Mouse (Mus musculus) hindbrain, embryonic 11.5 days (tissue): ENCODE results near the gene Olfr1026. TPM values are rescaled to one million over a fixed set of nuclear protein-coding genes. Genes with fewer than 3 reads are reported as not detected.

ENCODE experiments used
- ATAC-seq: fragments of 200-750 bp; cut with Nextera tagmentation; 2 replicates; pipeline ENCODE4 v1.8.0; 2017; ENCODE audit warnings: mild to moderate bottlenecking, moderate TSS enrichment, moderate library complexity; ENCODE audit not compliant: low FRiP score
- DNase-seq: peaks from one replicate; pipeline ENCODE4 v3.0.0-alpha.2; 2015; ENCODE audit warnings: low spot score
- H3K27ac ChIP-seq: fragments of 300-500 bp; sonication (generic); 2 replicates; pipeline ENCODE4 v1.5.1; 2014; ENCODE audit warnings: mild to moderate bottlenecking, low read depth, low read length
- H3K27me3 ChIP-seq: fragments of 300-500 bp; sonication (generic); 2 replicates; pipeline ENCODE4 v1.6.1; 2014; ENCODE audit warnings: mild to moderate bottlenecking, low read length, moderate library complexity, mixed read lengths; ENCODE audit not compliant: control insufficient read depth, insufficient read depth
- H3K36me3 ChIP-seq: fragments of 300-500 bp; sonication (generic); 2 replicates; pipeline ENCODE4 v1.6.1; 2014; ENCODE audit warnings: mild to moderate bottlenecking, low read length, moderate library complexity, mixed read lengths; ENCODE audit not compliant: control insufficient read depth, insufficient read depth
- H3K4me1 ChIP-seq: fragments of 300-500 bp; sonication (generic); replicated peaks from 2 replicates; pipeline ENCODE4 v1.6.1; 2014; ENCODE audit warnings: low read length, mixed read lengths; ENCODE audit not compliant: control insufficient read depth, insufficient read depth
- H3K4me2 ChIP-seq: fragments of 300-500 bp; sonication (generic); replicated peaks from 2 replicates; pipeline ENCODE4 v1.6.1; 2014; ENCODE audit warnings: mild to moderate bottlenecking, low read depth, low read length
- H3K4me3 ChIP-seq: fragments of 300-500 bp; sonication (generic); 2 replicates; pipeline ENCODE4 v1.5.1; 2014; ENCODE audit warnings: low read depth, low read length
- H3K9ac ChIP-seq: fragments of 300-500 bp; sonication (generic); 2 replicates; pipeline ENCODE4 v1.6.1; 2014; ENCODE audit warnings: low read depth, low read length
- H3K9me3 ChIP-seq: fragments of 300-500 bp; sonication (generic); 2 replicates; pipeline ENCODE4 v1.6.1; 2016; ENCODE audit warnings: low read length; ENCODE audit not compliant: control insufficient read depth
- WGBS: fragments of 180-500 bp; shearing (Covaris S2); extraction: QIAGEN DNeasy Blood & Tissue Kit; methylation state at CpG from one replicate; pipeline ENCODE4 v1.1.7; 2014; 5-methylcytosine and 5-hydroxymethylcytosine counted together
- polyA plus RNA-seq: library from polyadenylated mRNA; unstranded; fragments of >200 nt; fragmentation: Nextera tagmentation; extraction: Ambion mirVana; gene quantifications from 2 replicates; pipeline ENCODE4 v1.2.1, GENCODE M21; 2014

Gene Olfr1026
- not detected in 2 replicates for polyA plus RNA-seq

GRCm38 (mm10) chr2:85921258-85921657, at the start of gene Olfr1026:
Gene Olfr1026, plus strand, starts transcription at chr2:85921558.
- DNase-seq (no peak), ATAC-seq (no peak)
- 94% methylated on average over 3 of the region's 3 CpGs for WGBS
- H3K4me1 ChIP-seq: no peaks in the 10 kb centered on the region
- H3K4me3 ChIP-seq: no peak within 1 kb of the TSS
- no peaks in the 10 kb centered on the region for H3K27me3 ChIP-seq
- H3K27ac ChIP-seq: no peak within 1 kb of the TSS
- no peaks in the 10 kb centered on the region for H3K36me3 ChIP-seq
- H3K4me2 ChIP-seq: no peak within 1 kb of the TSS
- H3K9ac ChIP-seq: no peak within 1 kb of the TSS
- no peaks in the 10 kb centered on the region for H3K9me3 ChIP-seq

DNA sequence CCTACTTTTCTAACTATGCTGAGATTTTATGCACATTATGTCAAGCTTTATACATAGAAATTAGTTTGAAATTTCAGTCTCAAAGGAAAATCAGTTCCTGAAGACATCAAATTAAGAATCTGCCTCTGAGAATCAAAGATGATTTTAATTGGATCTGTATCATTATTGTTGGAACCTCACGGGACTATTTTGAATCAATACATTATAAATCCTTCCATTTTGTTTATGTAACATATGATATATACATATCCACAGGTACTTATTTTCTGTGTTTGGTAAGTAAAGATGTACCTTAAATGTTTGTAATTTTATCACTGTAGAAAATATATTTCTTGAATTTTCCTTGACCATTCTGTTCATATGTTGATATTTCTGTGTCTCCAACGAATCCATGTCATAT, 36.0 kb upstream of the Olfr1026 start, which contains the start of gene Olfr1023:
Gene Olfr1023 (plus strand): TSS at position 301 of the 400 bp plus-strand sequence.
- no peak within 1 kb of the TSS for H3K27ac ChIP-seq
- no peak within 1 kb of the TSS for H3K4me3 ChIP-seq
- no peak for ATAC-seq
- no peaks in the 10 kb centered on the region for H3K36me3 ChIP-seq
- WGBS: 83% methylated on average over 2 of the region's 2 CpGs
- no peaks in the 10 kb centered on the region for H3K27me3 ChIP-seq
- H3K4me2 ChIP-seq: no peak within 1 kb of the TSS
- H3K4me1 ChIP-seq: no peaks in the 10 kb centered on the region
- H3K9me3 ChIP-seq: no peaks in the 10 kb centered on the region
- no peak for DNase-seq
- H3K9ac ChIP-seq: no peak within 1 kb of the TSS

- no peaks in the 10 kb centered on the region for H3K27me3 ChIP-seq
- 90% methylated on average over 3 of the region's 3 CpGs for WGBS
- H3K9ac ChIP-seq: no peak within 1 kb of the TSS
- H3K4me2 ChIP-seq: no peak within 1 kb of the TSS
- ATAC-seq (no peak), DNase-seq (no peak)
- no peaks in the 10 kb centered on the region for H3K9me3 ChIP-seq
- H3K4me1 ChIP-seq: no peaks in the 10 kb centered on the region
- H3K27ac ChIP-seq: no peak within 1 kb of the TSS
- no peak within 1 kb of the TSS for H3K4me3 ChIP-seq
- no peaks in the 10 kb centered on the region for H3K36me3 ChIP-seq
Observed at GRCm38 (mm10) chr2:85904952-85905351, 16.4 kb upstream of the Olfr1026 start, which contains the start of gene Olfr1024. Gene Olfr1024, minus strand, starts transcription at chr2:85905052.

- no peaks in the 10 kb centered on the region for H3K27me3 ChIP-seq
- H3K9me3 ChIP-seq: no peaks in the 10 kb centered on the region
- no peak overlapping the region for H3K9ac ChIP-seq
- no peak overlapping the region for H3K4me2 ChIP-seq
- DNase-seq (no peak), ATAC-seq (no peak)
- H3K4me3 ChIP-seq: no peak overlapping the region
- H3K4me1 ChIP-seq: no peaks in the 10 kb centered on the region
- no peak overlapping the region for H3K27ac ChIP-seq
- H3K36me3 ChIP-seq: no peaks in the 10 kb centered on the region
Observed at GRCm38 (mm10) chr2:85913197-85913596, 8.2 kb upstream of the Olfr1026 start.

- Histone ChIP-seq H3K9me3 (no peaks in the 10 kb centered on the region), H3K9ac (no peak within 1 kb of the TSS), H3K27ac (no peak within 1 kb of the TSS), H3K4me1 (no peaks in the 10 kb centered on the region), H3K4me2 (no peak within 1 kb of the TSS), H3K36me3 (no peaks in the 10 kb centered on the region), H3K27me3 (no peaks in the 10 kb centered on the region), H3K4me3 (no peak within 1 kb of the TSS)
- DNase-seq (no peak), ATAC-seq (no peak)
- WGBS: 61% methylated on average over 1 of the region's 1 CpGs
Observed at GRCm38 (mm10) chr2:85914893-85915292, 6.5 kb upstream of the Olfr1026 start, which contains the start of gene Olfr1025-ps1. Gene Olfr1025-ps1, plus strand, starts transcription at chr2:85915193.

DNA sequence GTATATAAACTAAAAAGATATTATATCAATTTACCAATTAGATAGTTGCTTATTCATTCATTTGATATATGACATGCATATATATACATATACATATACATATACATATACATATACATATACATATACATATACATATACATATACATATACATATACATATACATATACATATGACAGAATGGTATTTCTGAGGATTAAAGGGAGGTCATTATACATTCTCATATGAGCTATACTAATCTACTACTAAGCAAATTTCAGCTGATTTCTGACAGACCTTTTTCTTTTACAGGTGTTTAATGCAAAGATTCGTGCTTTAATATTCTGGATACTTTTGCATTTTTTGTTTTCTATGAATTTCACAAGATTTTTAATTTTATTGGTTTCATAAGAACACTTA, 28.8 kb downstream of the Olfr1026 start, which contains the start of gene Olfr1028:
Gene Olfr1028 (plus strand): TSS at position 301 of the 400 bp plus-strand sequence.
- Histone ChIP-seq H3K4me3 (no peak within 1 kb of the TSS), H3K4me1 (no peaks in the 10 kb centered on the region), H3K36me3 (no peaks in the 10 kb centered on the region), H3K4me2 (no peak within 1 kb of the TSS), H3K27me3 (no peaks in the 10 kb centered on the region), H3K9ac (no peak within 1 kb of the TSS), H3K27ac (no peak within 1 kb of the TSS), H3K9me3 (no peaks in the 10 kb centered on the region)
- ATAC-seq (no peak), DNase-seq (no peak)
- WGBS: 85% methylated on average over 1 of the region's 1 CpGs

GRCm38 (mm10) chr2:85973595-85973994, 52.2 kb downstream of the Olfr1026 start, which contains the start of gene Olfr1029:
Gene Olfr1029, plus strand, starts transcription at chr2:85973895.
- Histone ChIP-seq H3K9me3 (no peaks in the 10 kb centered on the region), H3K9ac (no peak within 1 kb of the TSS), H3K4me2 (no peak within 1 kb of the TSS), H3K27me3 (no peaks in the 10 kb centered on the region), H3K4me1 (no peaks in the 10 kb centered on the region), H3K27ac (no peak within 1 kb of the TSS), H3K36me3 (no peaks in the 10 kb centered on the region), H3K4me3 (no peak within 1 kb of the TSS)
- ATAC-seq (no peak), DNase-seq (no peak)
- 91% methylated on average over 2 of the region's 2 CpGs for WGBS

Other genes with a start within 250 kb of the Olfr1026 start
- not detected in 2 replicates for gene Olfr1006, start 242.8 kb upstream of the Olfr1026 start, polyA plus RNA-seq
- not detected in 2 replicates for gene Olfr1008, start 232.1 kb upstream of the Olfr1026 start, polyA plus RNA-seq
- not detected in 2 replicates for gene Olfr1009, start 206.1 kb upstream of the Olfr1026 start, polyA plus RNA-seq
- not detected in 2 replicates for gene Olfr1012, start 158.8 kb upstream of the Olfr1026 start, polyA plus RNA-seq
- not detected in 2 replicates for gene Olfr1013, start 154.5 kb upstream of the Olfr1026 start, polyA plus RNA-seq
- gene Olfr1014, start 148.8 kb upstream of the Olfr1026 start, polyA plus RNA-seq: not detected in 2 replicates
- gene Olfr1015, start 139.5 kb upstream of the Olfr1026 start, polyA plus RNA-seq: not detected in 2 replicates
- gene Olfr1016, start 119.0 kb upstream of the Olfr1026 start, polyA plus RNA-seq: not detected in 2 replicates
- not detected in 2 replicates for gene Olfr1018, start 103.1 kb upstream of the Olfr1026 start, polyA plus RNA-seq
- gene Olfr1019, start 76.1 kb upstream of the Olfr1026 start, polyA plus RNA-seq: not detected in 2 replicates
- gene Olfr1020, start 74.5 kb upstream of the Olfr1026 start, polyA plus RNA-seq: not detected in 2 replicates
- gene Olfr1022, start 53.0 kb upstream of the Olfr1026 start, polyA plus RNA-seq: not detected in 2 replicates
- not detected in 2 replicates for gene Olfr1023, start 35.9 kb upstream of the Olfr1026 start, polyA plus RNA-seq
- not detected in 2 replicates for gene Olfr1024, start 16.5 kb upstream of the Olfr1026 start, polyA plus RNA-seq
- not detected in 2 replicates for gene Olfr1025-ps1, start 6.4 kb upstream of the Olfr1026 start, polyA plus RNA-seq
- not detected in 2 replicates for gene Olfr1028, start 28.9 kb downstream of the Olfr1026 start, polyA plus RNA-seq
- gene Olfr1029, start 52.3 kb downstream of the Olfr1026 start, polyA plus RNA-seq: not detected in 2 replicates
- not detected in 2 replicates for gene Olfr1030, start 57.7 kb downstream of the Olfr1026 start, polyA plus RNA-seq
- not detected in 2 replicates for gene Olfr1031, start 68.7 kb downstream of the Olfr1026 start, polyA plus RNA-seq
- gene Olfr1032, start 84.0 kb downstream of the Olfr1026 start, polyA plus RNA-seq: not detected in 2 replicates
- gene Olfr1033, start 99.1 kb downstream of the Olfr1026 start, polyA plus RNA-seq: not detected in 2 replicates
- gene Olfr1034, start 124.3 kb downstream of the Olfr1026 start, polyA plus RNA-seq: not detected in 2 replicates
- not detected in 2 replicates for gene Olfr1036, start 152.4 kb downstream of the Olfr1026 start, polyA plus RNA-seq
- gene Olfr1037, start 165.8 kb downstream of the Olfr1026 start, polyA plus RNA-seq: not detected in 2 replicates
- gene Olfr1039, start 214.4 kb downstream of the Olfr1026 start, polyA plus RNA-seq: not detected in 2 replicates
- not detected in 2 replicates for gene Olfr1040, start 225.2 kb downstream of the Olfr1026 start, polyA plus RNA-seq
- not detected in 2 replicates for gene Olfr1042, start 240.3 kb downstream of the Olfr1026 start, polyA plus RNA-seq
- gene Olfr1043, start 246.0 kb downstream of the Olfr1026 start, polyA plus RNA-seq: not detected in 2 replicates